Mouse (Mus musculus) cerebellum, adult 9-10 months (tissue): ENCODE measurements at regions not wholly inside any gene's neighbourhood (a gene's known extent, or its start where the extent isn't known, plus 50 kb on each side); places are given as distances from the start of the nearest gene placed in this dataset.

ENCODE experiments used
- DNase-seq: peaks from one replicate; pipeline ENCODE4 v3.0.0; 2022

- no peak for DNase-seq
Measured at GRCm38 (mm10) chr16:93003830-93004229, 177.9 kb upstream of the Runx1 start.

GRCm38 (mm10) chr16:92998689-92999088, 172.7 kb upstream of the Runx1 start:
- no peak for DNase-seq

DNA sequence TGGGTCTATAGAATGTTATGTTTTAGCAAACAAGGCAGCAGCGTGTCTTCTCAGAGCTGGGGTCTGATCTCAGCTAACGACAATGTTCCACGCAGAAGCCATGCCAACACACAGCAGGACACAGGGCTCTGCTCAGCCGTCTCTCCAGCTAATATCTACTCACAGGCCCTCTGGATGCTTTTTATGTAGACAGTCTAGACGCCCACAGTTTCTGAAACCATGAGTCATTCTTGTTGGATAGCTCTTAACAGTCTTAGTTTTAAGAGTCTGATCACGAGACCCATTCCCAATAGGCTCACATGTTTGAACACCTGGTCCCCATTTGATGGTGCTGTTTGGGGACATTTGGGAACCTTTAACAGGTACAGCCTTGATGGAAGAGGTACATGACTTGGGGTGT, 171.7 kb upstream of the Runx1 start:
- DNase-seq = no peak

DNA sequence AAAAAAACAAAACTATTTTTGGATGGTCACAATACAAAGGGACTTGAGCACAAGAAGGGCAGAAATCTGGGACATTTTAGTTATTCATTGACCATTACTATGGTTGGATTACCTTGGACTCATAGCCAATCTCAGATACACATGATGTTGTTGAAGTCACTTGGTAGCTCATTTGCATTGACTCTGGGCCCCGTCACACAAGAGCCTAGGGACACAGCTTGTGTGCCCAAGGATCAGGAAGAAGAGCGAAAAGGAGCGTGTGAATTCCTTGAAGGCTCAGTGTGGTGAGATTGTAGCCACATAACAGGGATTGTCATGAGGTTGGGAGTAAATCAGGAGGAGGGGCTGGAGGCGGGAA, 170.0 kb upstream of the Runx1 start:
- DNase-seq = no peak

DNA sequence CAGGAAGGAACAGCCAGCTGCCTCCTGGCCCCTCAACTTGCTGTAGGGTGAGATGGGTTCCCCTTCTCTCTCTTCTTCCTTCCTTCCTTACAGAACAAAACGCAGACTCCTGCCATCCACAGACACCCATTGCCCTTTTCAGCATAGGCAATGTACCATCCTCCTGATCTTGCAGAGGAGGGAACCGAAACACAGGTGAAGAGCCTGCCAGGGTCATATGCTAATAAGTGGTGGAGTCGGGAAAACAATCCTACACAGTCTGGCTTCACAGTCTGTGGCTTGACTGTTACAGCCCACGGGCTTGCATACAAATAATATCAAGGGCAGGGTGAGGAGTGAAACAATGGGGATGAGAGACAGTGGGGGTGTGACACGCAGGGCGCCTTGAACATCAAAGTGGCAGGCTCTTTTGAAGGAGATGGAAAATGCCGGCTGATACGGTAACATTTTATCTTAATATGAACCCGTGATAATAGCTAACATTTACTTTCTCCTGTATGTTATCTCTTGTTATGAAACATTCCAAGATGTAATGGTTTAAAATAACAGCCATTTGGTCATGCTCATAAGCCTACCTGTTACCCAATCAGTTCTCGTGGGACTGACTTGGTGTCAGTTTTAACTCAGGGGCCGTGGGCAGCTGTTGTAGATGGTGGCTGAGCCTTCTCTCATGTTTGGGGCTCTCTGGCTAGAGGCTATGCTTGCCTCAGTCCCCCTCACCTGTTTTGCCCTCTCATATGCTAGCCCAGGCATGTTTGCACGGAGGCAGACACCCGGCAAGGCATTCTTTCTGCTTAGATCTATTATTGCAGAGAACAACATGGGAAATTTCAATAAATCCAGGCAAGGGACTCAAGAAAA, 169.4 kb upstream of the Runx1 start:
- DNase-seq = no peak

DNA sequence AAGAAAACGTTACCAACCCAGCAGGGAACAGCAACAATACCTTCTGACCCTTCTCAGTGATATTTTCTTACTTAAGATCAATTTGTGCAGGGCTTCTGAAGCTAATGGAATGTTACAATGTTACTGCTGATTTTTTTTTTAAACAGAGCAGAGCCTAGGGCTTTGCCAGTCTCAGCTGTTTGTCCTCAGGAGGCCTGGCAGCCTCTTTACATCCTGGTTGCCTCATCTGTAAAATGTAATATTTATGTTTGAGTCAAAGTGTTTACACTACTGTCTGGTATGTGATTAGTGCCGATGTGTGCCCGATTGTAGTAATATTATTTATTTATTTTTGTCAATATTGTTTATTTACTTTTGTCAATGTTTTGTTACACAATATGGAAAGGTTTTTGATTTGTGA, 166.9 kb upstream of the Runx1 start:
- no peak for DNase-seq

DNA sequence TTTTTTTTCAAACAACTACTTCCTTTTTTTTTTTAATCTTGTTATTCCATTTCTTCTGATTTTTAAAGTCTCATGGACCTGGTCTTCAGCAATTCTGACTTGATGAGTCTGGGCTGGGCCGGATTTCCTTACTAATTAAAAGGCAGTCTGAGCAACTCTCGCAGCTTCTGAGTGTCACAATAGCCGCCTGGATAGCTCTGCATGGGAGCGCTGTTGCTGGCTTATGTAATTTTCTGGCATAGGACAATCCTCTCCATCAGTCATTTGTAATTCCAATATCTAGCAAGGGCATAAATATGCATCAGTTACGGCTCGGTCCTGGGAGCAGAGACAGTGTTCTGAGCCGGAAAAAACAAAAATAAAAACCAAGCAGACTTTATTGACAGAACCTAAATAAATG, 165.5 kb upstream of the Runx1 start:
- peak; percentile 71 for DNase-seq

- no peak for DNase-seq
Measured at GRCm38 (mm10) chr16:92988416-92988815, 162.5 kb upstream of the Runx1 start.

GRCm38 (mm10) chr16:92988000-92988399, 162.1 kb upstream of the Runx1 start:
- no peak for DNase-seq

DNA sequence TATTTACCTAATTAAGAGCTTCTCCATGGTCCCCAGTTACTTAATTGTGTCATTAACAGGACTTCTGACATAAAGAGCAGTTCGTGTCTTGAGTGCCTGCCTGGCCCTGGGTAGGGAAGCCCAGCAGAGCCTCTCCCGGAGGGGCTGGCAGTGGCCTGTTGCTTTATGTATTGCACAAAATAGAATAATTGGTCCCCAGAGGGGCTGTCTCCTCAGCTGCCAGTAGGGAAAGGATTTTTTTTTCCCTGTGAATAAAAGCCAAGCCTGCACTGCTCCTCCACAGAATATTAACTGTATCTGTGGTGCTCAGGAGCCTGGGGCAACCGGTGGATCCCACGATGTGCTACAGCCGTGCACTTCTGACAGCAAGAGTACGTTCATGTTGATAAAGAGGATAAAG, 159.8 kb upstream of the Runx1 start:
- DNase-seq = no peak

- DNase-seq = no peak
Measured at GRCm38 (mm10) chr16:92982934-92983333, 157.0 kb upstream of the Runx1 start.

GRCm38 (mm10) chr16:92979620-92980330, 153.8 kb upstream of the Runx1 start:
- no peak for DNase-seq

- DNase-seq = no peak
Measured at GRCm38 (mm10) chr16:92976097-92976496, 150.1 kb upstream of the Runx1 start.

DNA sequence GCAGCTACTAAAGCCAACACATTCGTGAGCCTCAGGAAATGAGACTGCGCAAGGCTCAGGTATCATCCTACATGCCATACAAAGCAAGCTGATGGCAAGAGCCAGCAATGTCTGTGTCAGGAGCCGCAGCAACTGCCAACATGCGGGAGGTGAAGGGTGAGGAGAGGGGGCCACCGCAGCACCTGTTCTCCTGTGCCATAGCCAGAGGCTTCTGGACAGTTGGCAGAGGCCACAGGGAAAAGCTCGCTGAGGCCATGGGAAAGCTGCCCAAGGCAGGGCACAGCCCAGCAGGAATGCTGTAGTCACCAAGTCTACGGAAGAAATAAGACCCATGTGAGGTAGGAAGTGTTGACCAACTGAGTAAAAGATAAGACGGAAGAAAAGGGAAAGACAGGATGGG, 149.1 kb upstream of the Runx1 start:
- DNase-seq = peak; percentile 97

DNA sequence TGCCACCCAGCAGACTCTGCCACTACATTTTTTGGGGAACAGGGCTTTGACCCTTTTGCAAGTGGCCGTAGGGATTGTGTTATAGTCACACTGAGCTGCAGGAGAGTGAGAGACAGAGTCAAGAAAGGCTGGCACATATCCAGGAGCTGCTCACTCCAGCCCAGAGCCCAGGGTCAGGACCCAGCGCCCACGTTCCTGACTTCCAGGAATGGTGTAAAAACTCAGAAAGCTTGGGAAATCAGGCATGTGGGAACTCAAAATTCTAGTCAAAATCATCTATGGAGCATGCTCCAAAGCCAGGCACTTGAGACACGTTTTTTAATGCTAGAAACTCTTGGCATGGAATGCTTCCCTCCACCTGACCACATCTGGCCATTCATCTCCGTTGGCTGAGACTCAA, 146.7 kb upstream of the Runx1 start:
- DNase-seq = no peak

DNA sequence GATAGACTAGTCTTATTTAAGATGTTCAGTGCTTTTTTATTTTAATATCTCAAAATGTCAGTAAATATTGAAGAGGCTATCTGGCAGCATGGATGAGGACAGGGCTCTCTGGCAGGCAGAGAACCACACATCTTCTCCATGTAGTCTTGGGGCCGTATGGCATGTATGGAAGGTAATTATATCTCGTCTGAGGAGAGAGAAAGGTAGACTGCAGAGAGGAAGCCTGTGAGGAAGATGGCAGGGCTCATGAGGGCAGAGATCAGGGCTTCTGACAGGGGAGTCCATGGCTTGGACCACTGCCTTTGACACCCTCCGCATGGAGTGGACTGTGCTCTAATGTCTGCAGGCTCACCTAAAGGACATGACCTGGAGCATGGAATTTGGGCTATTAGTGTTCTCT, 146.0 kb upstream of the Runx1 start:
- DNase-seq = no peak

DNA sequence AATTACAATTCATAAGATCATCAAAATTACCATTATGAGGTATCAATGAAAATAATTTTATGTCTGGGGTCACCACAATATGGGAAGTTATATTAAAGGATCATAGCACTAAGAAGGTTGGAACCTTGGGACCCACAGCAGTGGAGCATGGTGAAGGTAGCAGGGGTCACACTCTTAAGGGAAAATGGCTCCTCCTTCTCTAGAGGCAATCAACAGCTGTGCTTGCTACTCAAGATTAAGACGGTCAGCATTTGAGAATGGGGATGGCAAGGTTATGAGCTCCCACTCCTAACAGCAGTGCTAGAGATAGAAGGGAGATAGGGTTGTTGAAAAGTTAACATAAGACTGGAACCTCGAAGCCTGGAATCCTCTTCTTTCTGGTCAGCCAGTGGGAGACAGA, 144.6 kb upstream of the Runx1 start:
- no peak for DNase-seq

DNA sequence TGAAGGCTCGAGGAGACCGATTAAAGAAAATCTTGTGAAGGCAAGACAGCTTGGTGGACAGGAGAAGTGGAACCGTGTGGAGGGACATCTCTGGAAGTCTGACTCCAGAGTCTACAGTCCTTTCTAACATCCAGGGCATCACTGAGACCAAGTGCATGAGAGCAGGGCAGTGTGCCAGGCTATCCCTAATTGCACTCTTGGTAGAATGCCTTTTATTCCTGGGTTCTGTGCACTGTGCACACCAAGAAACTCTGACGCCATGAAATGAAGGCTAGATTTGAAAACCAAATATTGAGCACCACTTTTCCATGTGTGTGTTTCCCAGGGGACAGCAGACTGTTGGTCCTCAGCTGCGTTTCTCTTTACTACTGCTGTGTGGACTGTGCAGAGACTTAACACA, 143.1 kb upstream of the Runx1 start:
- no peak for DNase-seq

DNA sequence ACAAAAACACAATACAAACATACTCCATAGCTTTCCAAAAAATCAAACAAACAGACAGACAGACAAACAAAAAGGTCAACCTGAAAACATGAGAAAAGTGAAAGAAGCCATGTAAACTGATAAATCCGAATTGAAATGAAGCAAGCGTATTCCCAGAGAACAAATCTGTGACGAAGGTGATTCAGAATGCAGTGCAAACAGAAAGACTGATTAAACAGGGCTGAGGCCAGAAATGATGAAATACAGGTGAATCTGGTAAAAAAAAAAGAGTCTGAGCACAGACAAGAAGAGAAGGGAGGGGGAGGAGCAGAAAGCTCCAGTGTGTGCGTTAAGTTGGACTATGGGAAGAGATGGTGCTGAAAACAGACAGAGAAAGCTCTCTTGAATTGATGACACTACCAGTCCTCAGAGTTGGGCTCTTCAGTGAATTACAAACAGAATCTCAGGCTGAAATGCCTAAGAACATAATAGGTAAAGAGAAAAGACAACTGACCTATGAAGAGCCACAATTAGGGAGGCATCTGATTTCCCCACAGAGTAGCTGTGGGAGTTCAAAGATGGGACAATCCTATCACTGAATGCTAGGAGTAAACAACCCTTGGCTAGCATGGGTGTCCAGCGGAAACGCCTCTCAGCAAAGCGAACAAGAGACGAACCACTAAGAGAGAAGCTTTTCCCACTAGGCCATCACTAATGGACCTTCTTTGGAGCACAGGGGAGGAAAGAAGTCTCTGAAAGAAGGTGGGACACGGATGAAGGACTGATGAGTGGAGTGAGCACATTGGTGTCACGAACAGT, 140.3 kb upstream of the Runx1 start:
- DNase-seq = no peak

- DNase-seq = no peak
Measured at GRCm38 (mm10) chr16:92965651-92966050, 139.7 kb upstream of the Runx1 start.

DNA sequence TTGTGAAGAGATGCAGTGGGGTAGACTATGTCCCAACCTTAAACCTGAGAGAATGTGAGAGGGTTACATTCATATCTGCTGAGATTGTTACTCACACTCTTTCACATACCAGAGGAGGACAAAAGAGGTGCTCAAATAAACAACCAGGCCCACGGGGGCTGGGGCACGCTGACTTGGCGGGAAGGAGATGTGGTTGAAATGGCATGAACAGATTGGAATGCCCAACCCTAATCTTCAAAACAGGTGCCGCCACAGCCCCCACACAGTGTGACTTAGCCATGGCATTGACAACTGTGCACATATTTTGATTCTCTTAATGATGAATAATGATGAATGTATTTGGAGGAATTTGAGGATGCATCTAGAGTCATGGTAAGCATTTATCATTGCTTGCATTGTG, 137.6 kb upstream of the Runx1 start:
- no peak for DNase-seq

DNA sequence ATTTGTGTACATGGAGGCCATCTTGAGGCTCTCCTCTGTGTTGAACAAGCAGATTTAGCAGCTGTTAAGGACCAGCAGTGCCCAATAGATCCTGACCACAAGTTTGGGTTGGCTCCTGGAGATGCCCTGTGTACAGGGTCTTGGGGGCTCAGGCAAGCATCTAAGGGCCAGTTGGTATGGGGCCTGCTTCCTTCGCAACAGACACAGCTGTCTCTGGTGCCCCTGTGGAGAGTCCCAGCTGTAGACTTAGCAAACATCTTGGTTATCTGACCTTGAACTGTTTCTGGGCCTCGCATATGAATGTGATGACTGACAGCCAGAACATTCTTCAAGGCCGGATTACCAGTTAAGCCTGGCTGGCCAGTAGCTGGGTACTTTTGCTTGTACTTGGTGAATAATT, 135.4 kb upstream of the Runx1 start:
- no peak for DNase-seq

GRCm38 (mm10) chr16:92960740-92961139, 134.8 kb upstream of the Runx1 start:
- no peak for DNase-seq

DNA sequence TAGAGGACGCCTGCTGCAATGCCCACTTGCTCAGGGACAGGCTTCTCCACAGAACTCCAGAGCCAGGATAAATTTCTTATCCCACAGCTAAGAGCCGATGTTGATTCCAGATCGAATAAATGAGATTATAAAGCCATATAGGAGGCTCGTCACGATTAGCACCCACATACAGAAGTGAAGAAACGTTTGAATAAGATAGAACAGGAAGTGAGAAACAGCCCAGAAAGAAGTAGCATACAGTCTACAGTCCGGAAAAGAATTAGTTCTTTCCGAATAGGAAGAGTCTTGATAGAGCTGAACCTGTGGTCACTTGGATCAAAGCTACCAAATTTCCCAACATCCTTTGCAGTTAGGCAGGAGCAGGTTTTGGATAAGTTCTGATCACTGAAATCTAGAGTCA, 133.0 kb upstream of the Runx1 start:
- DNase-seq = no peak
